Mouse (Mus musculus) adrenal gland, postnatal 10 days (tissue): ENCODE measurements around the gene Zfp652. TPM values are rescaled to one million over a fixed set of nuclear protein-coding genes. Genes with fewer than 3 reads are reported as not detected.

Source experiments
- DNase-seq: peaks from one replicate; pipeline ENCODE4 v3.0.0; 2021; ENCODE audit warnings: mixed read lengths
- total RNA-seq, 2 experiments: library from RNA; stranded (reverse); gene quantifications; 2 replicates each; pipeline ENCODE4 v1.2.3; 2021

Gene Zfp652
- total RNA-seq, 2 experiments from 2014 or later, result 42.8 to 46.6 TPM

DNA sequence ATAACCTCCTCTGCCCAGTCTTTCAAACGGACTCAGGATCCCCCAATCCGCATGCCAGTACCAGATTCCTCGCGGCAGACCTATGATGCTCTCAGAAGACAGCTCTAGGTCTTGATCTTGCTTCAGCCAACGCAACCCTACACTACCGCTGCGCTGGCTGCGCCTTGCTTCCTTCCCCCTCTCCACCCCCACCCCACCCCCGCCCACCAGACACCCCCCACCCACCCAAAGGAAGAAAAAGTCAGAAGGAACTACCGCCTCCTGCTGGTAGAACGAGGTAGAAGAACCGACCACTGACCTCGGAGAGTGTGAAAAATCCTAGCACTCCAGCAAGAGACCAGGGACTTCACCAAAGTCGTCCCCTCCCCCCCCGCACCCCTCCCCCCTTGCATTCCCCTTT lies 119.2 kb downstream of the Zfp652 start:
- DNase-seq, result no peak

DNA sequence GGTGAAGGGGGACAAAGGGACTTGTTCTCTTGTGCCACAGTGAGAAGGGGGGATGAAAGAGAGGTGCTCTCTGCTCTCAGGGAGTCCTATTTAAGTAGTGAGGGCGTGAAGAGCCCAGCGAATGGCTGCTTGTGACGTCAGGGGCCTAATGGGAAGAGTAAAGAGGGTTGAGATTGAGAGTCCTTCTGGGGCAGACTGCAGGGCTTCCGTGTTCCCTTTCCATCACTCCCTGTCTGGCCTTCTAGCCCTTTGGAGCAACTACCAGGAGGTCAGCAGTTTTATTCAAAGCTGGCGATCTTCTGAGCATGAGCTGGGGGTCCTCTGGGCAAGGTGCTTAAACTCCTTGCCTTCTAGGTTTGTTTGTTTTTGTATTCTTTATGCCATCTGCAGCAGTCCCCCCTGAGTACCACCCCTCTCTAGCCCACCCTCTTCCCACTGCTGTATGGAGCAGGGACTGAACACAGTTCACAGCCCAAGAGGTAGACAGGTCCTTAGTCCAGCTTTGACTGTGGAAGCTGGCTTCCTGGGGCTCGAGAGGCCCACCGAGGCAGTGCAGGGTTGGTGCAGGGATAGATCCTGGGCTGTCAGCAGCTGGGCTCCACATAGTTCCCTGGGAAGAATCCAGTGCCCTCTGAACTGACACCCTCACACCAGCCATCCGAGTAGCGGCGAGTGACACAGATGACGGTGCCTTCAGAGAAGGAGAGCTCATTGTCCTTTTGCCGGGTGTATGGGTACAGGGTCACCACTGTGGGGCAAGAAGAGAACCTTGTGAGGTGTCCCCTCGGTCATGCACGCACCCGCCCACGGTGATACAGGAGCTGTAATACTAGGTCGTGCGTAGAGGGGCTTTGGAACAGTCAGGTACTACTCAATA lies 119.9 kb downstream of the Zfp652 start:
- no peak for DNase-seq

DNA sequence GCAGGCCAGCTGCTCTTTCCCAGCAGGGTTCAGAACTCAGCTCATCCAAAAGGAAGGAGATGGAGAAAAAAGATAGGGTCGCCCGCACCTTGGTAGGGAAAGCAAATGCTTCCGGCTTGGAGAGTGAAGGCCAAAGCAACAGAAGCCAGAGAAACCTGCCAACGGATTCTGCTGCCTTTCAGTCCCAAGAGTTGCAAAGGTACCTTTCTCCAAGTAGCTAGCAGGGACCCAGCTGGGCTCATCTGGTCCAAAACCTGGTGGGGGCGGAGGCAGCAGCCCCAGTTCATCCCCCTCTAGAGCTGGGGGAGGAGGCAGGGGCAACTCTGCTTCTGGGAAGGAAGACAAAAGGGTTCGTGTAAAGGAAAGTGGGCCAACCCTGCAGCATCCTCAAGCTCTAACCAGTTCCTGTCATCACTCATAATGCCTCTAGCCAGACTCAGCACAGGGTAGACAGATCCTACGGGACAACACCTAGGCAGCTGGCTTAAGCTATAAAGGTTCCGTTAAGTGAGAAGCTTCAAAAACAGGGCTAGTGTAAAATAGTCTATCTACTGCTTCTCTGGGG lies 120.6 kb downstream of the Zfp652 start:
- no peak for DNase-seq

DNA sequence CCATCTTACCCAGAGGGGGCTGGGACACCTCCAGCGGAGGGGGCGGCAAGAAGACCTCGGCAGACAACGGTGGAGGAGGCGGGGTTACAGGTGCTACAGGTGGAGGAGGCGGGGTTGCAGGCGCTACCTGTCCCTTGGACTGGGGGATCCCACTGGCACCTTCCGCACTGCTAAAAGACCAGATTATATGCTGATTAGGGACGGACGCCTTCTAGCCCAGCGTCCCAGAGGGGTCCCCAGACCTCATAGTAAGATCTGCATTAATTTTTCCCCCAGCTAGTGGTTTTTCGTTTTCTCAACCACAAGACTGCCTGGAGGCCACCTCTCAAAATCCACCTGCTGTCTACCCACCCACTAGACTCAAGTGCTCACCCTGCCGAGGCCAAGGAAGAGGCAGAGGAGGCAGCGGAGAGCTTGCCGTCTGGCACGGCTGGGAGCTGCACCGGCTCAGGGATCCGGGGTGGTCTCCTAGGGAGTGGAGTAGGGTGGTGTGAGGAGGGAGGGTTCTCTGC lies 121.2 kb downstream of the Zfp652 start:
- no peak for DNase-seq

DNA sequence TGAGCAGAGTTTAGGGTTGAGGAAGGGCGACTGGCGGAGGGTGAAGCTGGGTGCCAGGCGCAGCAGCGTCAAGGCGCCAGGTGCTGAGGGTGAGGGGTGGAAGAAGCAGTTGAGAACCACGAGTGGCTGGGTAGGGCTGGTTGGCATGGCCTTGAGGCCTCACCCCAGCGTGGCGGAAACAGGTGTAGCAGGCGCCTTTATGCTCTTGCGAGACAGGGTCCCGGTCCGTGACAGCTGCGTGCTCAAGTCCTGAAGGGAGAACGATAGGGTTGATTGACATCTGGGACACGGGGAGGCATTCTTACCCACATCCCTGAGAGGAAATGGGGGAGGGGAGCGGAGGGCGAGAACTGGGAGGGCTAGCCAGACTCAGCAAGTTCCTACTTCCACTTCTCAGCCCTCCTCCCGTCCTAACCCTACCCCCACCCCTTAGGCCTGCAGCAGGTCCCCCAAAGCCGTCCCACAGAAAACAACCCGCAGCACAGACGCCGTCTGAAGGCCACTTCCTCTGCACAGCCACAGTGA lies 121.7 kb downstream of the Zfp652 start:
- peak; percentile 37 for DNase-seq

DNA sequence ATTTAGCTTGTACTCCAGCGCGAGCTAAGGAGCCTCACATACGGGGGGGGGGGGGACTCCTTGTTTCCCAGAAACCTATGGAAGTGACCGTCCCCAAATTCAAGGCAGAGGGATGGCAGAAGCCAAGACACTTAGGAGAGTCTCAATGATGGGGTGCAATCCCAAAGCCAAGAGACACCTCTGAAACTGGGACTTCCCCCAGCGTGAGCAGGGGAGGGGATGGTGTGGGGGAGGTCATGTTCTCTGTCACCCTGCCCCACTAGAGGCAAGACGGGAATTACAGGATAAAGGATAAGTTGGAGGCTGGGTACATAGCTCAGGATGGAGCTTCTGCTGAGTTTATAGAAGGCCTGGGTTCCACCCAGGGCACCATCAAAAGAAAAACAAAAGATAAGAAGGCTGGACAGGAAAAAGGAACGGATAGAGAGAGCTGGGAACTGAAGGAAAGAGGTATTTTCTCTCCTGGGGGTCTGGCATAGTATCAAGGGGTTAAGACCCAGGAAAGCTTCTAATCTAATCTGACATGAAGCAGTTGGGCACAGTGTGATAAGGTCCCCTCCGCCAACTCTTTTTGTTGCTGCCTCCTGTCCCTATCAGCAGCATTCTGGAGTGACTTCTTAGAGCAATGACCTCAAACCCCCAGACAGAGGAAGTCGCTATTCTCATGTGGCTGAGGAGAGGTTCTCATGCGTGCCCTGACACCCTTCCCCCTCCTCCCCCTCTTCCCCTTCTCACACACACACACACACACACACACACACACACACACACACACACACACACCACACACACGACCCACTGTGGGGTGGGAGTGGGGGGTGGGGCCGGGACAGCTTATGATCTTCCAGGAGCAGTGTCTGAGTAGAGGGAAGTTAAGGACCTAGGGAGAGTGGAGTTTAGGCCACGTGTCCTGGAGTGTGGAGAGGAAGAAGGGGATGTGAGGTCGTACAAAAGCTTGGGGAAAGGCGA lies 122.6 kb downstream of the Zfp652 start:
- no peak for DNase-seq

DNA sequence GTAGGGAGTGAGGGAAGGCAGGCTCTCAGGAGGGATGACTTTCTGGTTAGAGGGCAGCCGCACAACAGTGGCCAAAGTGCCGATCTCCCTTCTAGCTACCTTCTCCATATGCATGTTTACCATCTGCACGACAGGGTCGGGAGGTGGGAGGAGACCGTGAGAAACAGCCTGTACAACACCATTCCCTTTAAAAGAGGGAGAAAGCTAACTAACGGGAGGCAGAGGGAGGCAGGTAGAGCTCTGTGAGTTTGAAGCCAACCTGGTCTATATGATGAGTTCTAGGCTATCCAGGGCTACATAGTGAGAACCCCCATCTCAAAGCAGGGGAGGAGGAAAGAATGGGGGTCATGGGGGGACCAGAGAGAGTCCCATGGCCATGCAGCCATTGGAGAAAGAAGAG lies 123.4 kb downstream of the Zfp652 start:
- DNase-seq, result no peak

DNA sequence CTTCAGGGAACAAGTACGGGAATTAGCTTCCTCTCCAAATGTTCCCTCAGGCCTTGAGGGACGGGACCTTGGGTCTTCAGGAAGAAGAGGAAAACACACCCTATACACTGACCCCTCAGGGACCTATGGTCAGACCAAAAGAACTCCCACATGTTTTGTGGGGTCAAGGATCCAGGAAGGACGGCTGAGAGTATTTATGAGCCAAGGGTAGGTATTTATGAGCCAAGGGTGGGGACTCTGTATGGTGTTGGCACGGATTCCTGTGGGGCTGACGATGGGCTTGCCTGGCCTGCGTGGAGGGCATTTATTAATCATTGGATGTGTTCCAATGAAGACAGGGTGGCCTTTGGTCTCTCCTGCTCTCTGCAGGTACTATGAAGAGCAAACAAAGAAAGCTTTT lies 124.0 kb downstream of the Zfp652 start:
- DNase-seq, result no peak

DNA sequence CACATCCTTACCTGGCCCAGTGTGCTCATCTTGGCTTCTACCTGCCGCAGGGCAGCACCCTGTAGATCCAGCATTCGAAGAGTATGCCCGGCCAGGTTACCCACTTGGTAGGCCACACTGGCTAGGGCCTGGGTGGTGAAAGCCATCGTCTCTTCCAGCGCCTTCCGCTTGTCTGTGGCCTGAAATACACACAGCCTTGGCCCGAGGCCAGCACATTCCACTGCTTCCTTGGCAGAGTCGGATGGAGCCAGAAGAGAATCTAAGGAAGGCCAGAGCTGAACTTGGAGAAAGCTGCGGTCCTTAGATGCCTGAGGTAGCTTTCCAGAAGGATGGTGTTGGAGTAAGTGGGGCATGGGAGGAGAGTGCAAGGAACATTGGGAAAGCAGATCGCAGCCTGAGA lies 124.6 kb downstream of the Zfp652 start, which contains the start of gene Gngt2:
Gngt2 (plus strand) TSS at position 158 of the 400 bp plus-strand sequence.
- DNase-seq, result peak; percentile 91

DNA sequence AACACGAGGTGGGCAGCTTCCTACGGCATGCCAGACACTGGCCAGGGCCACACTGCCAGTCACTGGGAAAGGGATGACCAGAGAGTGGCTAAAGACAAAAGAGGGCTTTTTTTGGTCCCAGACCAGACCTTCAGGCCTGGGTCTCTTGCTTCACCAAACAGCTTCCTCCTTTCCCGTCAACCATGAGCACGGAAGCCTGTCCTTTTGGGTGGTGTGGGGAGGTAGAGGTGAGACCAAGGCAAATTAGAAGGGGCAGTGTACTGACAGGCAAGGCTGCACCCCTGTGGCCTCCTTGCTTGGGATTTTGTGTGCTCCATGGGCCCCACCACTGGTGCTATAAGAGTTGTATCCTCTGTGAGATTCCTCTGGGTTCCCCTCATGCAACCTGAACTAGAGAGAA lies 126.1 kb downstream of the Zfp652 start:
- no peak for DNase-seq

DNA sequence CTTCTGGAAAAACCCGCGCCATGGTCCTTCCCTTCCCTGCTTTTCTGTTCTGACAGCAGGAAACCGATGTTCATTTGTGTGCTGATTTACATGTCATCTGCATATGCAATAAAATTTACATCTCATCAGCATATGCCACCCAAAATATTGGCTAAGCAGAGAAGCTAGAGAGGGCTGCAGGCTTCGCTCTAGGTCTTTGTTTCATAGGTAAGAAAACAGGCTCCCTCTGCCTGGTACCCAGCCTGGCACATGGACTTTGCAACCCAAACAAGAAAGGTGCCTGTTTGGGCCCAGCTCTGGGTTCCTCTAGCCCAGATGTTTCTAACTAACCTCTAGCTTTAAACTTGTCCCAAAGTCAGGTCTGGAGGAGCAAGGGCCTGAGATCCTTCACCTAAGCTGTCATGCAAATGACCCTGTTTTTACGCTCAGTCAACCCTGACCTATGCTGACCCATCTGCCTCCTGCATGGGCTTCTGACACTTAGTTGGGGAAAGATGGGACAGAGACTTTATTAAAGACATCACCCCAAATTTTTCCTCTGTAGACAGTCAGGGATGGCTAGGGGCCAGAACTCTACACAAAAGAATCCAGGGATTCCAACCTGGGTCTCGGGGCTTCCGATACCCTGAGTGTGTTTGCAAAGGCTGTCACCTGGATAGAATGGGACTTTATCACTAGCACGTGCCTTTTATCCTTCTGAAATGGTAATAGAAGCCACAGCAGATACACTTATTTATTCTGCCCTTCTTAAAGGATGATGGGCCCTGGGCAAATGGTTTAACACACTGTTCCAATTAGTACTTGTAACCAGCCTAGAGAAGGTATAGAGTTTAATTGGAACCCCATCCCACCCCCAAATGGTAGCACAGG lies 126.8 kb downstream of the Zfp652 start:
- no peak for DNase-seq

DNA sequence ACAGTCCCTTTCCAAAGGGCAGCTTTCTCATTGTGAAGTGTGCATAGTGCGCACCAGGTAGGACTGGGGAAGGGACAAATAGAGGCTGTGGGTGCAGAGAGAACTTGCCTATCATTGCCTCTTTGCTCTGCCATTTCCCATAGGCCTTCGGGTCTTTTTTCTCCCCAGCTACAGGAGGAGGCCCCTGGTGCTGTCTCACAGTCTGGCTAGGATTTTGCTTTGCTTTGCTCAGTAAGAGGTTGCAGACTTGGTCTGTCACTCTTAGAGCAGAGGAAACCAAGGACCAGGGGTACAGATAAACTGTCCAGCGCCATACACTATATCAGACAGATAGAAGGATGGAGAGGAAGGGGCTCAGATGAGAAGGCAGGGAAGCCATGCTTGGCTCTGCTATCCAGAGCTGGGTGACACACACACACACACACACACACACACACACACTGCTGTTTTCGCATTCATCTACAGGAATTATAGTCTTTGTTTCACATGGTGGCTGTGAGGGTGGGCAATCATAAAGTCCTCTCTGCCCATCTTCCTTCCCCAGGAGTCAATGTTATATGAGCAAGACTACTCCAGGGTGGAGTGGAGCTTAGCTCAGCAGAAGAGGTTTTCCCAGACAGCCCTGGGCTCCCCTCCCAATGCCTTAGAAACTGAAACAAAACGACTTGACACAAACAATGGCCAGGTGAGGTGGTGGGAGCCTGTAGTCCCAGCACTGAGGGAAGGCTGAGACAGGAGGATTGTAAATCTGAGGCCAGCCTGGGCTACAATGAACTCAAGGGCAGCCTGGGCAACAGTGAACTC lies 128.4 kb downstream of the Zfp652 start:
- DNase-seq, result no peak

DNA sequence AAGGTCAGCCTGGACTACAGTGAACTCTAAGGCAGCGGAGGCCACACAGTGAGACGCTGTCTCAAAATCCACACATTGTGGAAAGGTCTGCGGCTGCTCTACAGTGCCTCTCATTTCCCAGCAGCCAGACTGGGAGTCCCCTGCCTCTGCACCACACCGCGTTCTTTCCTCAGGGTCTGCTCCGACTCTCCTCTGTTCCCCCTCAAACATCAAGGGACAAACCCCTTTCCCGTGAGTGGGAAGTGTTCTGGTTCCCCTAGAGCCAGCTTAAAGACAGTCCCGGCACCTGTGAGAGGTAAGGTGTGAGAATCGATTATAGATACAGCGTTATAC lies 129.0 kb downstream of the Zfp652 start:
- no peak for DNase-seq

DNA sequence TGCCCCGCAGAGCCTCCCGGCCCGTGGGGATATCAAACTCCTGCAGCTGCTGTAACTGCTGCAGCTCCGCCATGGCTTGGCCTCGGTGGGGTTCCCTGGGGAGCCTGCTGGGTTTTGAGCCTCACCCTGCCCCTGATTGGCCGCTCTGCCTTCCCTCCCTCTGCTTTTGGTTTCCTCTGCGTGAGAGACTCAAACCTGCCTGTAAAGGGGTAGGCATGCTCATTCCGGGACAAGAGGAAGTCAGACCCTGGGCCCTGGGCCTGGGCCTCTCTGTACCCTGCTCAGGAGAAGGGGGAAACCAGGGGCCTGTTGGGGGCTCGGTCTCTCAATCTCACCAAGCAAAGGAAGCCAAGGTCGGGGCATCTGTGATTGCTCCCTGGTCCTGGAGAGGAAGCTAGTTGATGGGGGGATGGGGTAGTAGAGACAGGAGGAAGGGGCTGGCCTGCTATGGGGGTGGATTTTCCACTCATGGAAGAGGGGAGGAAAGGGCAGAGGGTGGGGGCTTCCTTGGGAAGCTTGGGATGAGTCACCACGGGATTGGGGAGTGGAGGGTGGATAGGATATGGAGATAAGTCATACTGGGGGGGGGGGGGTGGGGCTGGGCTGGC lies 129.7 kb downstream of the Zfp652 start, which contains the start of gene Abi3:
Abi3 (minus strand) TSS at position 403 of the 608 bp plus-strand sequence.
- DNase-seq, result peak; percentile 66

DNA sequence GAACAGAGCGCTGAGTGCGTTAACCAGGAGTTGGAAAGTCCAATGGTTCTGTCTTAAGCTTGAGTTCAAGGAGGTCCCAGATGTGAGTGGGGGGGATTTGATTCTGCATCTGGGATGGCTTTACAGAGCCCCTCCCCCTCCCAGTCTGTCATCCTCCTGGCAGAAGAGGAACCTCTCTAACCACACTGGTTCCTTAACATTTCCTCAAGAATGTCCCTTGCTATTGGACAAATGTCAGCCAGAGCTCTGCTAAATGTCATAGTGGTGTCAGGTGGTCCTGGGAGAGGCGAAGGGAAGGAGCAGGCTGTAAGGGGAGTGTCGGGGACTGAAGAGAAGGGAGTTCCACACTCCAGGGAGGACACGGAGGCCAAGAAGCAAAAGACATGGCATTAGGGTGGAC lies 130.5 kb downstream of the Zfp652 start:
- DNase-seq, result no peak

DNA sequence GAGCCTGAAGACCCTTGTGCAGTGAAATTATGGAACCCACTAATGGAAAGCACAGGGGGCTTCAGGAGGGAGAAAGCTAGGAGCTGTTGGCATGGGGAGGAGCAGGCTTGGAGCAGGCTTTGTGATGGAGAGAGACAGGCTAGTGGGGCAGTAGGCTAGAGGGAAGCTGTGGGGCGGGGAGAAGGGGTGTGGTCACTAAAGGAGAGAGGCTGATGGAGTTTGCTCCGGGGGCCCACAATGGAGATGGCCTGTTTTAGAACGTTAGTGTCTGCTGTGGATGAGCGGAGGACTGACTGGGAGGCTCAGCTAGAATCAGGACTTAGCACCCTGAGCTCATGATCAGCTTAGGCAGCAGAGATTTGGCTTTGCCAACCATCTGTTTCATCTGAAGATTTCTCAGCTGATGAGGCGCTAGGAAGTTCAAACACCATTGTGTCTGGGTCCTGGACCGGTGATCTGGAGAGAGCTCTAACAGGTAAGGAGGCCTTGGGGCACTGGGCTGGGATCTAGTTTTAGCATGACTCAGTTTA lies 131.0 kb downstream of the Zfp652 start:
- DNase-seq, result no peak

DNA sequence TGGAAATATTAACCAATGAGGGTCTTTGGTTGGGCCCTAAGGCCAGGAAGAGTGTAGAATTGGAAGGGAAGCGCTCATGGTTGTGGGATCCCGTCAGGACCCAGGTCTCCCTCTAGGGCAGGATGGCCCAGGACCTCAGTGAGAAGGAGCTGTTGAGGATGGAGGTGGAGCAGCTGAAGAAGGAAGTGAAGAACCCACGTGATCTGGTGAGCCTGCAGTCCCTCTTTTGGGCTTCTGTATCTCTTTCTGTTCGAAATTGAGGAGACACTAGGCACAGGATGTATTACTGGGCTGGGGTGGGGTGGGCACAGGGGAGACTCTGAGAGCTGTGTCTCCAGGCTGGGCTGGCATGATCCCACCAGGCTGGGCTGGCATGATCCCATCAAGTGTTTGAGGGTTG lies 132.5 kb downstream of the Zfp652 start:
- no peak for DNase-seq

DNA sequence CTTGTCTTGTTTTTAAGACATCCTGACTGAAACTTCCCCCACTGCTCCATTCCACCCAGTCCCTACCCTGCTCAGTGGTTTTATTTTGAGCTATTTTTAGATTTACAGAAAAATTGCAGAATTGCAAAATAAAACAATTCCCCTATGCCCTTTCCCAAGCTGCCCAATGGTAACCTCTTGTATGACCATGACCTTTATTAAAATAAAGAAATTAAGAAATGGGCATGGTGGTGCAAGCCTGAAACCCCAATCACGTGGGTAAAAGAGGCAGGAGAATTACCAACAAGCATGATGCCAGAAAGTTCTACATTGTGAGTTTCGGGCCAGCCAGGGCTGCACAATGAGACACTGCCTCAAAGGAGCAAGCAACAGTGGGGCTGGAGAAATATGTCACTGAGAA lies 138.4 kb downstream of the Zfp652 start:
- peak; percentile 42 for DNase-seq

DNA sequence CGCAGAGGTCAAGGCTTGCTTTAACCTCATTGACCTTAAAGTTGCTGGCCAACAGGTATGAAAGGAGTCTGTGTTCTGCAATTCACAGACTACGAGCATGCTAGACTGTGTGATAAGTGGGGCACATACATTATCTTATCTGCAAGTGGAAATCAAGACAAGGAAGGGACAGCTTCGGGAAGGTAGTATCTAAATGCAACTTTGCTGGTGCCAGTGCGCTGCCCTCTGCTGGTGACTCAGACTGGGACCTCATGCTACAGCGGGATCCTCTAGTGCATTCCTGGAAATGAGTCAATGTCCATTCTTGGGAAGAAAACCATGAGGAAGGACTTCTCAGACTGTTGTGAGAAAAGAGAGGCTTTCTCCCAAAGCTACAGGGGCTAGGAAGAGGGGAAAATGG lies 141.2 kb downstream of the Zfp652 start:
- peak; percentile 83 for DNase-seq

DNA sequence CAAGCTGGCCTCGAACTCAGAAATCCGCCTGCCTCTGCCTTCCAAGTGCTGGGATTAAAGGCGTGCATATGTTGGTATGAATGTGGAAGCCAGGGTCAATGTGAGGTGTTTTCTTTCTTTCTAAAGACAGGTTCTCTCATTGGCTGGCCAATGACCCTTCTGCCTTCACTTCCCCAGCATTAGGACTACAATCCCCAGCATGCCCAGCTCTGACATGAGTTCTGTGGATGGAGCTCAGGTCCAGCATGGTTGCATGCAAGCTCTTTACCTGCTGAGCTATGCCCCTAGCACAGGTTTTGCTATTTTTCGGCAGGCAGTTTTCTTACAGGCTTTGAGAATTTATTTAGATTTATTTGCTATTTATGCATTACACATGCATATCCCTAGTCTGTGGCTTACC lies 144.8 kb downstream of the Zfp652 start:
- no peak for DNase-seq
